Mouse (Mus musculus) ovary, postnatal 14 days (tissue): ENCODE data around the gene Olfr448.

Experiments used
- DNase-seq: peaks from one replicate; pipeline ENCODE4 v3.0.0; 2022; ENCODE audit warnings: low spot score

Olfr448 gene

GRCm38 (mm10) chr6:42890141-42890540 lies at the start of gene Olfr448:
Olfr448 (plus strand) TSS chr6:42890441.
- DNase-seq, result no peak

- peak; percentile 22 for DNase-seq
These were observed 29.9 kb upstream of the Olfr448 start for GRCm38 (mm10) chr6:42860222-42860819.

GRCm38 (mm10) chr6:42869695-42870094 lies 20.5 kb upstream of the Olfr448 start:
- DNase-seq, result no peak

GRCm38 (mm10) chr6:42876323-42876722 lies 13.9 kb upstream of the Olfr448 start:
- DNase-seq, result no peak

GRCm38 (mm10) chr6:42900345-42900744 lies 10.1 kb downstream of the Olfr448 start:
- no peak for DNase-seq

- no peak for DNase-seq
These were observed 18.3 kb downstream of the Olfr448 start, which contains the start of gene Olfr447 for GRCm38 (mm10) chr6:42908578-42908977. Olfr447 (plus strand) TSS chr6:42908878.

- no peak for DNase-seq
These were observed 30.8 kb downstream of the Olfr448 start, which contains the start of gene Olfr446 for GRCm38 (mm10) chr6:42921077-42921476. Olfr446 (plus strand) TSS chr6:42921377.
